ENCODE assay signal across 13 mouse cellular contexts in the genomic region with DNA sequence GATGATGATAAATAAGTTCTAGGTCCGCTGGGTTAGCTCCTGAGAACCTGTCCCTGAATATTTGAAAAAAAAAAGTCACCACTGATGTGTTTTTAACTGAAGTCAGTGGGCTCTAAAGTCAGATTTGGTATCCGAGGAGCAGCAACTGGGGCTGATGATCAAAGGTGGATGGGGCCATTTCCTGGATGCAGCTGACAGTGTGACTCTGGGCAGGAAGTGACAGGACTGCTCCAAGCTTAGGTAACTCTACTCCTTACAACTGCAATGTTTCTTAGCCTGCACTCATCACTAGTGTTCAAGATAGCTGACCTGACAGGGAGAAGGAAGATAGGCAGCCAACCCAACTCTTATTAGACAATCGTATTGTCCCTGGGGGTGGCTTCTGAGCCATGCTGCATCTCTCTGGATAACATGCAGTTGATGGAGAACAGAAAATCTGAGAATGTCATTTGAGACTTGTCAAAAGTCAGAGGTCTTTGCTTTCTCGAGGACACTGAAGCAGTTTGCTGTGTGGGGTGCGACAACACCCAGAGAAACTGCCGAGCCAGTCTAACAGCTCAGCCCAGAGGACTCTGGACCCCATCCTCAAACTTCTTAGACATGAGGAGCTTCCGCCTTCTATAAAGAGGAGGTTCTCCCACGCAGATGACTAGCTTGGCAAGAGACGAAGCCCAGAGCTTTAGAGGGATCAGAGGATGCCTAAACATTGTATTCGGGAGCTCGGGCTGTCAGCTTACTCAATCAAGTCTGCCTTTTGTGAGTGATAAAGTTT.
DNase-seq lines count a peak whose midpoint lies in the region; ATAC-seq and TF ChIP-seq lines count a peak whose summit lies in the region.
"Had no signal": no experiment of that assay in that cellular context is flagged by ENCODE, and none has a peak within 500 bp of the region (broad histone marks: within the 10 kb centered on the region; RNA-seq: fewer than 3 reads in every experiment).

No protein-coding gene starts in this region.

- H3K36me3 ChIP-seq in lung, embryonic 14.5 days (ENCODE audit: insufficient read depth): no peaks in the 10 kb centered on the region
- no peaks in the 10 kb centered on the region for H3K36me3 ChIP-seq in hindbrain, embryonic 14.5 days (replicated peaks; ENCODE audit: control insufficient read depth, insufficient read depth)
- H3K36me3 ChIP-seq: heart, embryonic 12.5 days; hindbrain, embryonic 13.5 days; limb, embryonic 12.5 days; liver, embryonic 15.5 days; neural tube, embryonic 12.5 days had no signal

- H3K9ac ChIP-seq in lung, embryonic 14.5 days: no peak overlapping the region
- H3K9ac ChIP-seq in hindbrain, embryonic 14.5 days: no peak overlapping the region
- H3K9ac ChIP-seq: heart, embryonic 12.5 days; hindbrain, embryonic 13.5 days; limb, embryonic 12.5 days; liver, embryonic 15.5 days; neural tube, embryonic 12.5 days had no signal

- no peak overlapping the region for H3K27ac ChIP-seq in lung, embryonic 14.5 days (ENCODE audit: low read depth)
- no peak overlapping the region for H3K27ac ChIP-seq in hindbrain, embryonic 14.5 days
- H3K27ac ChIP-seq: hindbrain, embryonic 13.5 days; limb, embryonic 12.5 days; liver, embryonic 15.5 days; neural tube, embryonic 12.5 days had no signal

- no peak for ATAC-seq in lung, embryonic 14.5 days (ENCODE audit: insufficient read depth)
- 0 out of 2 replicates have a peak, but pooled peaks have one; percentile 33 for ATAC-seq in megakaryocyte, adult 5-6 weeks (ENCODE audit: poor library complexity, severe bottlenecking)
- no peak for ATAC-seq in hindbrain, embryonic 14.5 days (ENCODE audit: low FRiP score)

- H3K4me3 ChIP-seq in lung, embryonic 14.5 days (ENCODE audit: low read depth, low read length): no peak overlapping the region
- H3K4me3 ChIP-seq in hindbrain, embryonic 14.5 days (replicated peaks; ENCODE audit: low read length): no peak overlapping the region
- H3K4me3 ChIP-seq: heart, embryonic 12.5 days; hindbrain, embryonic 13.5 days; limb, embryonic 12.5 days; liver, embryonic 15.5 days; neural tube, embryonic 12.5 days had no signal

- DNase-seq in lung, embryonic 14.5 days: peak; percentile 32
- DNase-seq in lung, postnatal 10 days: no peak
- peak; percentile 73 for DNase-seq in T-cell, adult 2 months (ENCODE audit: low spot score)
- peak; percentile 38 to 58 for DNase-seq in thymus, postnatal 36 days
- DNase-seq in hindbrain, embryonic 14.5 days (ENCODE audit: low spot score): no peak
- no peak for DNase-seq in ovary, adult 18-20 months (ENCODE audit: low spot score)
- DNase-seq: gastrocnemius, postnatal 14 days had no signal

- WGBS in lung, embryonic 14.5 days: 54% methylated on average over 11 of the region's 11 CpGs
- 80% methylated on average over 11 of the region's 11 CpGs for WGBS in hindbrain, embryonic 14.5 days

- no peaks in the 10 kb centered on the region for H3K4me1 ChIP-seq in lung, embryonic 14.5 days (ENCODE audit: insufficient read depth)
- H3K4me1 ChIP-seq in hindbrain, embryonic 14.5 days (replicated peaks; ENCODE audit: control insufficient read depth, insufficient read depth, low read length): peaks cover 23% of the 10 kb centered on the region
- H3K4me1 ChIP-seq: liver, embryonic 15.5 days had no signal

- H3K9me3 ChIP-seq in lung, embryonic 14.5 days (ENCODE audit: low read depth, low read length): no peaks in the 10 kb centered on the region
- H3K9me3 ChIP-seq in hindbrain, embryonic 14.5 days (ENCODE audit: control insufficient read depth, low read length): 0 out of 2 replicates have a peak, but pooled peaks cover 3% of the 10 kb centered on the region
- H3K9me3 ChIP-seq: liver, embryonic 15.5 days; neural tube, embryonic 12.5 days had no signal

- no peak for TF ChIP-seq CTCF in lung, embryonic 14.5 days (IDR thresholded peaks at IDR 0.05; ENCODE audit: low read depth)

- H3K27me3 ChIP-seq in lung, embryonic 14.5 days (ENCODE audit: insufficient read depth, low read length): no peaks in the 10 kb centered on the region
- no peaks in the 10 kb centered on the region for H3K27me3 ChIP-seq in hindbrain, embryonic 14.5 days (ENCODE audit: control insufficient read depth, insufficient read depth, low read length)
- H3K27me3 ChIP-seq: heart, embryonic 12.5 days; hindbrain, embryonic 13.5 days; limb, embryonic 12.5 days; liver, embryonic 15.5 days; neural tube, embryonic 12.5 days had no signal

- H3K4me2 ChIP-seq in lung, embryonic 14.5 days: no peak overlapping the region
- no peak overlapping the region for H3K4me2 ChIP-seq in hindbrain, embryonic 14.5 days (replicated peaks)
- H3K4me2 ChIP-seq: heart, embryonic 12.5 days; hindbrain, embryonic 13.5 days; limb, embryonic 12.5 days; liver, embryonic 15.5 days; neural tube, embryonic 12.5 days had no signal

Comparison
In these comparisons a context has a peak if more than half of its experiments do, and no peak if none do; other contexts are left out.
1. DNase-seq: peak in lung, embryonic 14.5 days (single experiment), T-cell, adult 2 months (single experiment) and thymus, postnatal 36 days (2 of 2); none in lung, postnatal 10 days (single experiment), hindbrain, embryonic 14.5 days (single experiment) and ovary, adult 18-20 months (single experiment).